In genomic region chr2:163502219-163502618, GRCm38 (mm10) we compare ENCODE assay signal across 26 mouse cellular contexts. TPM values are rescaled to one million over a fixed set of nuclear protein-coding genes. Genes with fewer than 3 reads are reported as not detected.
DNase-seq lines count a peak whose midpoint lies in the region; ATAC-seq lines count a peak whose summit lies in the region.
"Had no signal": no experiment of that assay in that cellular context is flagged by ENCODE, and none has a peak within 500 bp of the region (broad histone marks: within the 10 kb centered on the region; RNA-seq: fewer than 3 reads in every experiment).

No protein-coding gene starts in this region.

- ATAC-seq in heart, embryonic 11.5 days (replicated peaks; ENCODE audit: insufficient number of reproducible peaks, low FRiP score, low TSS enrichment): no peak
- no peak for ATAC-seq in kidney, embryonic 15.5 days (replicated peaks; ENCODE audit: low FRiP score)
- no peak for ATAC-seq in monocyte, adult 5-6 weeks (replicated peaks; ENCODE audit: insufficient number of reproducible peaks, low FRiP score, low TSS enrichment, poor library complexity, severe bottlenecking)
- no peak for ATAC-seq in forebrain, embryonic 15.5 days (replicated peaks)

- no peaks in the 10 kb centered on the region for H3K36me3 ChIP-seq in heart, embryonic 11.5 days (ENCODE audit: control insufficient read depth, insufficient read depth, low read length)
- no peaks in the 10 kb centered on the region for H3K36me3 ChIP-seq in kidney, embryonic 15.5 days
- H3K36me3 ChIP-seq in forebrain, embryonic 15.5 days: no peaks in the 10 kb centered on the region
- H3K36me3 ChIP-seq: embryonic facial prominence, embryonic 10.5 days; heart, embryonic 13.5 days; hindbrain, embryonic 10.5 days; neural tube, embryonic 13.5 days had no signal

- H3K4me1 ChIP-seq in heart, embryonic 11.5 days (ENCODE audit: control insufficient read depth, insufficient read depth, low read length): no peaks in the 10 kb centered on the region
- no peaks in the 10 kb centered on the region for H3K4me1 ChIP-seq in kidney, embryonic 15.5 days
- no peaks in the 10 kb centered on the region for H3K4me1 ChIP-seq in forebrain, embryonic 15.5 days
- H3K4me1 ChIP-seq: embryonic facial prominence, embryonic 10.5 days; heart, embryonic 13.5 days; hindbrain, embryonic 10.5 days; neural tube, embryonic 13.5 days had no signal

- H3K27ac ChIP-seq in heart, embryonic 11.5 days (ENCODE audit: low read depth, low read length): no peak overlapping the region
- no peak overlapping the region for H3K27ac ChIP-seq in kidney, embryonic 15.5 days
- H3K27ac ChIP-seq in forebrain, embryonic 15.5 days (replicated peaks): no peak overlapping the region
- H3K27ac ChIP-seq: embryonic facial prominence, embryonic 10.5 days; gastrocnemius, adult 2 months; heart, embryonic 13.5 days; hindbrain, embryonic 10.5 days; layer of hippocampus, adult 2 months; neural tube, embryonic 13.5 days had no signal

- H3K4me3 ChIP-seq in heart, embryonic 11.5 days (ENCODE audit: low read depth, low read length): no peak overlapping the region
- no peak overlapping the region for H3K4me3 ChIP-seq in kidney, embryonic 15.5 days (replicated peaks)
- H3K4me3 ChIP-seq in forebrain, embryonic 15.5 days: no peak overlapping the region
- H3K4me3 ChIP-seq: embryonic facial prominence, embryonic 10.5 days; gastrocnemius, adult 2 months; heart, embryonic 13.5 days; hindbrain, embryonic 10.5 days; layer of hippocampus, adult 2 months; neural tube, embryonic 13.5 days had no signal

- no peaks in the 10 kb centered on the region for H3K9me3 ChIP-seq in heart, embryonic 11.5 days (replicated peaks; ENCODE audit: control insufficient read depth, low read length)
- no peaks in the 10 kb centered on the region for H3K9me3 ChIP-seq in kidney, embryonic 15.5 days (replicated peaks)
- H3K9me3 ChIP-seq in forebrain, embryonic 15.5 days: no peaks in the 10 kb centered on the region
- H3K9me3 ChIP-seq: embryonic facial prominence, embryonic 10.5 days; heart, embryonic 13.5 days; hindbrain, embryonic 10.5 days; neural tube, embryonic 13.5 days had no signal

- H3K4me2 ChIP-seq in heart, embryonic 11.5 days: no peak overlapping the region
- H3K4me2 ChIP-seq in kidney, embryonic 15.5 days: no peak overlapping the region
- H3K4me2 ChIP-seq in forebrain, embryonic 15.5 days (replicated peaks): no peak overlapping the region
- H3K4me2 ChIP-seq: heart, embryonic 13.5 days; neural tube, embryonic 13.5 days had no signal

- WGBS in heart, embryonic 11.5 days (ENCODE audit: insufficient replicate concordance): 69% methylated on average over 2 of the region's 2 CpGs
- 70% methylated on average over 2 of the region's 2 CpGs for WGBS in kidney, embryonic 15.5 days
- 60% methylated on average over 2 of the region's 2 CpGs for WGBS in forebrain, embryonic 15.5 days

- H3K27me3 ChIP-seq in heart, embryonic 11.5 days (ENCODE audit: control insufficient read depth, insufficient read depth, low read length): no peaks in the 10 kb centered on the region
- no peaks in the 10 kb centered on the region for H3K27me3 ChIP-seq in kidney, embryonic 15.5 days
- H3K27me3 ChIP-seq in forebrain, embryonic 15.5 days: no peaks in the 10 kb centered on the region
- H3K27me3 ChIP-seq: heart, embryonic 13.5 days; neural tube, embryonic 13.5 days had no signal

- no peak overlapping the region for H3K9ac ChIP-seq in heart, embryonic 11.5 days (ENCODE audit: low read depth, low read length)
- no peak overlapping the region for H3K9ac ChIP-seq in kidney, embryonic 15.5 days
- H3K9ac ChIP-seq in forebrain, embryonic 15.5 days (replicated peaks): no peak overlapping the region
- H3K9ac ChIP-seq: heart, embryonic 13.5 days; neural tube, embryonic 13.5 days had no signal

- peak; percentile 95 for DNase-seq in heart, adult 11 months
- peak; percentile 47 for DNase-seq in kidney, postnatal 10 days
- DNase-seq in 3T3-L1 (ENCODE audit: low read depth, low spot score) (peak; percentile 11), adipocyte (ENCODE audit: low spot score) (peak; percentile 64)
- DNase-seq: cerebellum, adult 2 months; gastrocnemius, adult 2 months; liver; right cerebral cortex, adult 18-20 months; thymus, postnatal 14 days had no signal

RNA-seq across cellular contexts. Expression of gene Hnf4a, which starts 4.4 kb away (rescaled TPM):
- 0.04 and 0.56 TPM in 2 replicates for polyA plus RNA-seq in heart, embryonic 11.5 days (2014; fragmentation: Nextera tagmentation; extraction: Ambion mirVana)
- 18.6 and 19.4 TPM in 2 replicates for polyA plus RNA-seq in kidney, embryonic 15.5 days (2015; fragmentation: Nextera tagmentation; extraction: Ambion mirVana)
- not detected in 3 replicates for total RNA-seq in monocyte, adult 5-6 weeks (2017)
- polyA plus RNA-seq in forebrain, embryonic 15.5 days (2015; fragmentation: Nextera tagmentation; extraction: Ambion mirVana): not detected in 2 replicates
- total RNA-seq: gastrocnemius, adult 2 months; layer of hippocampus, adult 2 months; left cerebral cortex, adult 18-20 months; left cerebral cortex, postnatal 36 days had no signal
- polyA plus RNA-seq: C2C12; embryonic facial prominence, embryonic 10.5 days; forebrain, embryonic 11.5 days; hindbrain, embryonic 10.5 days; neural tube, embryonic 13.5 days had no signal

RNA-seq across cellular contexts. Expression of gene R3hdml, which starts 10.1 kb away (rescaled TPM):
- polyA plus RNA-seq in heart, embryonic 11.5 days (2014; fragmentation: Nextera tagmentation; extraction: Ambion mirVana): 0.27 TPM in 1 of 2 replicates, not detected in the other
- 31.2 and 34.9 TPM in 2 replicates for polyA plus RNA-seq in kidney, embryonic 15.5 days (2015; fragmentation: Nextera tagmentation; extraction: Ambion mirVana)
- not detected in 3 replicates for total RNA-seq in monocyte, adult 5-6 weeks (2017)
- polyA plus RNA-seq in forebrain, embryonic 15.5 days (2015; fragmentation: Nextera tagmentation; extraction: Ambion mirVana): not detected in 2 replicates
- total RNA-seq: adrenal gland, postnatal 36 days; common myeloid progenitor, adult 5-6 weeks; gastrocnemius, adult 2 months; layer of hippocampus, adult 2 months; left cerebral cortex, adult 18-20 months; left cerebral cortex, postnatal 36 days had no signal
- polyA plus RNA-seq: cerebellum, adult 2 months; embryonic facial prominence, embryonic 10.5 days; forebrain, embryonic 11.5 days; heart, embryonic 13.5 days; hindbrain, embryonic 10.5 days; liver, embryonic 16.5 days; neural tube, embryonic 13.5 days; testis, adult 2 months had no signal

RNA-seq across cellular contexts. Expression of gene Fitm2, which starts 29.8 kb away (rescaled TPM):
- 11.6 and 14.6 TPM in 2 replicates for polyA plus RNA-seq in heart, embryonic 11.5 days (2014; fragmentation: Nextera tagmentation; extraction: Ambion mirVana)
- polyA plus RNA-seq in kidney, embryonic 15.5 days (2015; fragmentation: Nextera tagmentation; extraction: Ambion mirVana): 9.8 TPM in 2 replicates
- 2.2 to 3.4 TPM (median 3.2 TPM) in 3 replicates for total RNA-seq in monocyte, adult 5-6 weeks (2017)
- 11.4 and 12.3 TPM in 2 replicates for polyA plus RNA-seq in forebrain, embryonic 15.5 days (2015; fragmentation: Nextera tagmentation; extraction: Ambion mirVana)

Comparison
In these comparisons a context has a peak if more than half of its experiments do, and no peak if none do; other contexts are left out.
1. DNase-seq: peak in every context shown above with its lines; median percentile 95 in heart, adult 11 months; 64 in adipocyte; 47 in kidney, postnatal 10 days; 11 in 3T3-L1.
2. RNA of gene Hnf4a, which starts 4.4 kb away (polyA plus RNA-seq): 18.6 to 19.4 TPM in kidney, embryonic 15.5 days; 0.04 to 0.56 TPM in heart, embryonic 11.5 days and not detected in forebrain, embryonic 15.5 days; every median in the first group is over 10 times any median in the second.
3. RNA of gene R3hdml, which starts 10.1 kb away (polyA plus RNA-seq): 31.2 to 34.9 TPM in kidney, embryonic 15.5 days; not detected in forebrain, embryonic 15.5 days and 0.27 TPM in heart, embryonic 11.5 days; every median in the first group is over 10 times any median in the second.